Mouse (Mus musculus) cerebellum, adult 2 months (tissue): ENCODE data around the gene Bbs5.

ENCODE experiments used
- CTCF ChIP-seq: fragments of 200-500 bp; IDR thresholded peaks from 2 replicates; pipeline ENCODE4 v1.5.1; 2011; ENCODE audit warnings: low read depth, mild to moderate bottlenecking, control low read depth, low read length, moderate library complexity, borderline replicate concordance; ENCODE audit not compliant: insufficient read depth
- POLR2A ChIP-seq: fragments of 200-500 bp; IDR thresholded peaks from 2 replicates; pipeline ENCODE4 v1.6.1; 2011; ENCODE audit warnings: low read length, control low read depth, borderline replicate concordance; ENCODE audit not compliant: insufficient read depth

- TF ChIP-seq CTCF (no peak), POLR2A (no peak)
Observed at GRCm38 (mm10) chr2:69690214-69690613, 43.2 kb downstream of the Bbs5 start.
